In genomic region chr16:11066029-11066832, GRCm38 (mm10) we compare ENCODE assay signal across 8 mouse cellular contexts. TPM values are rescaled to one million over a fixed set of nuclear protein-coding genes. Genes with fewer than 3 reads are reported as not detected.
DNase-seq lines count a peak whose midpoint lies in the region; ATAC-seq lines count a peak whose summit lies in the region.

Gene Litaf (minus strand): TSS chr16:11066157.

- peak; percentile 98 for ATAC-seq in inflammation-experienced regulatory T-cells, adult 6 months
- ATAC-seq in megakaryocyte-erythroid progenitor cell, adult 5-6 weeks (replicated peaks; ENCODE audit: low FRiP score, low TSS enrichment, poor library complexity, severe bottlenecking): peak; percentile 98

- intact Hi-C loops in gastrocnemius, postnatal 14 days (cut with DNase I; ENCODE audit: low total_unique reads): no loop called here
- intact Hi-C loops in left cerebral cortex, postnatal 10 days (cut with DNase I): no loop called here

- peak; percentile 98 for DNase-seq in adrenal gland, adult (ENCODE audit: inconsistent age in 2 of 2, low spot score in 1 of 2)
- DNase-seq in embryo, embryonic 10.5 days (ENCODE audit: low spot score): peak; percentile 99
- DNase-seq in gastrocnemius, postnatal 14 days: peak; percentile 98
- peak; percentile 96 to 99 for DNase-seq in left cerebral cortex, postnatal 10 days (ENCODE audit: extremely low spot score in 1 of 2, low spot score in 2 of 2)
- peak; percentile 97 for DNase-seq in right cerebral cortex, postnatal 25 days
- peak; percentile 97 to 98 for DNase-seq in urinary bladder, postnatal 4 days (ENCODE audit: low spot score in 2 of 2)

RNA-seq across cellular contexts. Expression of gene Litaf, which starts in this region (rescaled TPM):
- total RNA-seq in gastrocnemius, postnatal 14 days (2021): 10 to 100 TPM; 17.0 to 19.2 TPM
- 10 to 100 TPM; 29.9 to 99.4 (median 39.3) TPM for polyA plus RNA-seq in inflammation-experienced regulatory T-cells, adult 6 months (2017; shearing (Covaris generic))
- 10 to 100 TPM in 1 of 2 experiments, 1 to 10 TPM in 1; 9.6 to 10.9 TPM for total RNA-seq in left cerebral cortex, postnatal 10 days (2021)
- total RNA-seq in megakaryocyte-erythroid progenitor cell, adult 5-6 weeks (2014; fragmentation: Nextera tagmentation): 5.4 and 6.6 TPM in 2 replicates
- total RNA-seq in megakaryocyte-erythroid progenitor cell, adult 5-6 weeks (2017): 6.9 and 9.4 TPM in 2 replicates

Comparison
In these comparisons a context has a peak if more than half of its experiments do, and no peak if none do; other contexts are left out.
1. Peak in every context shown above with its lines: DNase-seq and ATAC-seq.